Mouse (Mus musculus): ENCODE results near the gene Efcab2.

DNA sequence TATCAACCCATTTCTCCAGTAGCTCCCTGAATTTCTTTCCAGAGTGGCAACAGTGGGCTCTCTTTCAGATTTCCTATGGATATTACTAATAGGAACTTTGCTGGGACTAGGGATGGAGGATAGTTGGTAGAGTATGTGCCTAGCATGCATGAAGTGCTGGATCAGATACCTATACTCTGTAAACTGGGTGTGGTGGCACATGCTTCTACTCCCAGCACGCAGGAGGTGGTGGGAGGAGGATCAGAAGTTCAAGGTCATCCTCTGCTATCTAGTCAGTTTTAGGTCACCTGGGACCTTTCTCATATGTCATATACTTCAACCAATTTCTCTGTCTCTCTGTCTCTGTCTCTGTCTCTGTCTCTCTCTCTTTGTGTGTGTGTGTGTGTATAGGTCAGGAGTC is 27.7 kb downstream of the Efcab2 start:
- TF ChIP-seq POLR2A (IDR thresholded peaks at IDR 0.05; ENCODE audit: borderline replicate concordance, low read depth, low read length): no peak
- TF ChIP-seq CTCF (IDR thresholded peaks at IDR 0.05; ENCODE audit: low read depth, low read length): no peak

Measured in bone marrow macrophage, adult 2 months (primary cell).